Mouse (Mus musculus) forebrain, embryonic 16.5 days (tissue): ENCODE measurements around the gene Diablo. TPM values are rescaled to one million over a fixed set of nuclear protein-coding genes. Genes with fewer than 3 reads are reported as not detected.
"Not testable (repeated sequence)": the region's sequence is repeated elsewhere in the genome, so short reads cannot be mapped to it uniquely, and the experiment has no call there.

Source experiments
- ATAC-seq: fragments of 200-750 bp; cut with Nextera tagmentation; 2 replicates; pipeline ENCODE4 v1.8.0; 2017; ENCODE audit warnings: mild to moderate bottlenecking, moderate library complexity
- H3K27ac ChIP-seq: fragments of 300-500 bp; sonication (generic); 2 replicates; pipeline ENCODE4 v1.5.1; 2014; ENCODE audit warnings: low read length, control low read depth
- H3K27me3 ChIP-seq: fragments of 300-500 bp; sonication (generic); replicated peaks from 2 replicates; pipeline ENCODE4 v1.6.1; 2014; ENCODE audit warnings: low read length; ENCODE audit not compliant: control insufficient read depth, insufficient read depth
- H3K36me3 ChIP-seq: fragments of 300-500 bp; sonication (generic); 2 replicates; pipeline ENCODE4 v1.6.1; 2014; ENCODE audit not compliant: control insufficient read depth, insufficient read depth
- H3K4me1 ChIP-seq: fragments of 300-500 bp; sonication (generic); replicated peaks from 2 replicates; pipeline ENCODE4 v1.6.1; 2014; ENCODE audit warnings: low read length; ENCODE audit not compliant: control insufficient read depth, insufficient read depth
- H3K4me2 ChIP-seq: fragments of 300-500 bp; sonication (generic); 2 replicates; pipeline ENCODE4 v1.6.1; 2014; ENCODE audit warnings: mild to moderate bottlenecking, low read length, control low read depth
- H3K4me3 ChIP-seq: fragments of 300-500 bp; sonication (generic); replicated peaks from 2 replicates; pipeline ENCODE4 v1.5.1; 2014; ENCODE audit warnings: mild to moderate bottlenecking, low read length, control low read depth
- H3K9ac ChIP-seq: fragments of 300-500 bp; sonication (generic); replicated peaks from 2 replicates; pipeline ENCODE4 v1.6.1; 2014; ENCODE audit warnings: low read depth, low read length, control low read depth
- H3K9me3 ChIP-seq: fragments of 300-500 bp; sonication (generic); 2 replicates; pipeline ENCODE4 v1.6.1; 2016; ENCODE audit warnings: low read length; ENCODE audit not compliant: control insufficient read depth
- WGBS: fragments of 180-500 bp; shearing (Covaris S2); extraction: QIAGEN DNeasy Blood & Tissue Kit; methylation state at CpG from one replicate; pipeline ENCODE4 v1.1.7; 2014; 5-methylcytosine and 5-hydroxymethylcytosine counted together
- polyA plus RNA-seq: library from polyadenylated mRNA; unstranded; fragments of >200 nt; fragmentation: Nextera tagmentation; extraction: Ambion mirVana; gene quantifications from 2 replicates; pipeline ENCODE4 v1.2.1, GENCODE M21; 2015

The Diablo gene
- polyA plus RNA-seq, 1 experiment from 2014 or later: 116 TPM

DNA sequence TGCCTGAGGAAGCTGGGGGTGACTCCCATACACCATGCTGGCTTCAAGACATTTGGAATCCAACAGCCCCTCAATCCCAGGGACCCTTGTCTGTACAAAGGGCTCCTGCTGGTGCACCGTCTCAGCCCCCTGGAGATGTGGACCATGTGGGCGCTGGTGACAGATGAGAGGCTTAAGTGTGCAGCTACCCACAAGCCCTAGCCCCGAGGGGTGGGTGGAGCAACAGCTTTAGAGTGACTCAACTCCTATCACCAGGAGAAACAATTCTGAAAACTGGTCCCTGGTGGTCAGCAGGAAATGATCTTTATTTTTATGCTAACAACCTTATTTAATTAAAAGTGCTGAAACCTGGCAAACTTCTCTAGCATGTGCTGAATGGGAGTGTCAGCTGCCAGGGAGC lies 12.6 kb downstream of the Diablo start:
- ATAC-seq, H3K9me3 ChIP-seq, H3K4me3 ChIP-seq, H3K27me3 ChIP-seq, H3K36me3 ChIP-seq, H3K9ac ChIP-seq, H3K4me2 ChIP-seq, H3K27ac ChIP-seq: not testable (repeated sequence)
- peaks cover 17% of the 10 kb centered on the region for H3K4me1 ChIP-seq
- WGBS: 71% methylated on average over 3 of the region's 3 CpGs

DNA sequence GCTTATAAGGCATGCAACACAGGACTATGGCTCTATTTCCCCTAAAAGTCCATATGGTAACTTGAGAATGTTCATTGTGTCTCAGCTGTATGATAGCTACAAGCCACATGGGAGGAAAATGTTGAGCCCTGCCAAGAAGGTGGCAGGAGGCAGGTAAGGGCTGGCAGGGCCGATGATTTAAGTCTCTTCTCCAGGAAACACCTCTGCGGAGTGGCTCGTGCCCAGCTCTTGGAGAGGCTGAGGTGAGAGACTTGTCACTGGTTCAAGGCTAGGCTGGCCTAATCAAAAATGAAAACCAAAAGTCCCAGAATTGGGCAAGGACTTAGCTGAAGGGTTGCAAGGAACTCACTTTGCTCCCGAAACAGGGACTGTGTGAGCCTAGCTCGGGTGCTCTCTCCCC lies 13.8 kb downstream of the Diablo start, which contains the start of gene B3gnt4:
Gene B3gnt4, plus strand, starts transcription at position 301 of the 400 bp plus-strand sequence.
- no peak within 1 kb of the TSS for H3K27ac ChIP-seq
- 89% methylated on average over 5 of the region's 5 CpGs for WGBS
- peak within 1 kb of the TSS; percentile 80; the same call in 1 of the 2 replicates for H3K4me2 ChIP-seq
- peaks cover 17% of the 10 kb centered on the region for H3K4me1 ChIP-seq
- H3K27me3 ChIP-seq: no peaks in the 10 kb centered on the region
- no peak within 1 kb of the TSS; the same call in 1 of the 2 replicates for H3K4me3 ChIP-seq
- no peak for ATAC-seq
- no peak within 1 kb of the TSS for H3K9ac ChIP-seq
- H3K9me3 ChIP-seq: no peaks in the 10 kb centered on the region
- peaks cover 4% of the 10 kb centered on the region; the same call in 1 of the 2 replicates for H3K36me3 ChIP-seq

DNA sequence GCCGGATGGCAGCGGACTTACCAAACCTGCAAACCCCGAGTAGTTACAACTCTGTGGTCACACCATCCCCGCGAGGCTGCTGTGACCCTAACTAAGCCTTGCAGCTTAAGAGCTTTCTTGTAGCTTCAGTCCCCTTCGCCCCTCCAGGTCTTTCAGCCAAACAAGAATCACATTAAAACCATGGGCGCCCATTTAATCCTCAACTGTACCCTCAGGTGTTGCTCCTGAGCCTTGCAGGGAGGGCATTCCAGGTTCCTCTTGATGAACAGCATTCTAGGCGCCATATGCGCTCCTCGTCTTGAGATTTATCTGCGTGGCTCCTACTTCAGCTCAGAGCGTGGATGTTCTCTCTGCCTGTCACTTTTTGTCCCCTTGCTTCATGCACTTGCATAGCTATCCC lies 15.1 kb downstream of the Diablo start:
- Histone ChIP-seq H3K36me3 (peaks cover 4% of the 10 kb centered on the region; the same call in 1 of the 2 replicates), H3K27ac (no peak overlapping the region), H3K9ac (peak overlapping the region; percentile 76), H3K27me3 (no peaks in the 10 kb centered on the region), H3K9me3 (no peaks in the 10 kb centered on the region), H3K4me1 (peaks cover 17% of the 10 kb centered on the region), H3K4me2 (peak overlapping the region; percentile 80), H3K4me3 (peak overlapping the region; percentile 74)
- 6% methylated on average over 11 of the region's 12 CpGs for WGBS
- peak; percentile 15 for ATAC-seq

DNA sequence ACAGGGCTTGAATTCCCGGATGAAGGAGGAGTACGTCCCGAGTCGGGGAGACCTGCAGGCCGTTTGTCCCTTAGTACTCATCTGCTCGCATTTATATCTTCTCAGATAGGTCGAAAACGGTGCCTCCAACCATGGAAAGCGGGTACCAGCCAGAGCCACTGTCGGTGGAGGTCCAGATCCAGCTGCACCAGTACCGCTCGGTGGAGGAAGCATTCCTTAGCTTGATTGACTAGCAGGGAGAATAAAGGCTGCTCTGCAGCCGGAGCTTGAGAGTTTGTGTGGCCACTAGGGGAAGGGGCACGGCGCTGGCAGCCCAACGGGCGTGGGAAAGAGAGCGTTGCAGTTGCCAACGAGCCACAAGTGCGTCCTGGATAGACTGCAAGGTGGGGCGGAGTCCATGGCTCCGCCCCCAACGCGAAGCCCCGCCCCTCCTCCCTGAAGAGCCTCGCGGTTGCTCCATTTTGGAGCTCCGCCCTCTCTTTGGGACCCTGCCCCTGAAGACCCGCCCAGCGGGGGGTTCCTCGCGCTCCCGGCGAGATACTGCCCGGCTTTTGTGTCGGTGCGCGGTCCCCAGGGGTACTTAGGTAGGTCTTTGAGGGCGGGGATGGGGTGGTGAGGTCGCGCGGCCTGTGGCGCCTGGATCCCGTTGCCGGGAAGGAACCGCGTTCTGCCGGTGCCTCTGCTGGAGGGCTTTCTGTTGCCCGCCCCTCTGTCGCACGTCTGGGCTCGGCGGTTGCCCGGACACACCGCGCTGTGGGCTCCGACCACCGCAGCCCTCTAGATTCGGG lies 15.8 kb downstream of the Diablo start:
- peak overlapping the region; percentile 74 for H3K4me3 ChIP-seq
- H3K36me3 ChIP-seq: peaks cover 2% of the 10 kb centered on the region; the same call in 1 of the 2 replicates
- peak overlapping the region; percentile 80 for H3K4me2 ChIP-seq
- ATAC-seq: peak; percentile 94
- under 1% methylated on average over 59 of the region's 59 CpGs for WGBS
- H3K9ac ChIP-seq: peak overlapping the region; percentile 76
- peaks cover 20% of the 10 kb centered on the region for H3K4me1 ChIP-seq
- H3K9me3 ChIP-seq: no peaks in the 10 kb centered on the region
- H3K27me3 ChIP-seq: no peaks in the 10 kb centered on the region
- H3K27ac ChIP-seq: no peak overlapping the region

DNA sequence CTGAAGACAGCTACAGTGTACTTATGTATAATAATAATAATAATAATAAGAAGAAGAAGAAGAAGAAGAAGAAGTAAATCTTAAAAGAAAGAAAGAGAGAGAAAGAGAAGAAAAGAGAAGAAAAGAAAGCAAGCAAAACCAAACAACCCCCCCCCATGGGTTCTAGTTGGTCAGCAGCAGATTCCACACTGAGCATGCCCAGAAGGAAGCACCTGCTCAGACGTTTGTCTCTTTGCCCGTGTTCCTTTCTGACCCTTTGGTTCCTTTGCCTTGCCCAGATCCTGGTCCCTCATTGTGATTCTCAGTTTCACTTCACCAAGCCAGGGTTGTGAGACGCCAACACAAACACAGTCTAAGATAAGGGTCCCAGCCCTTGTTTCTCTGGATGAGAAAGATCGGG lies 22.0 kb downstream of the Diablo start:
- no peak overlapping the region for H3K4me2 ChIP-seq
- 79% methylated on average over 4 of the region's 4 CpGs for WGBS
- no peak for ATAC-seq

DNA sequence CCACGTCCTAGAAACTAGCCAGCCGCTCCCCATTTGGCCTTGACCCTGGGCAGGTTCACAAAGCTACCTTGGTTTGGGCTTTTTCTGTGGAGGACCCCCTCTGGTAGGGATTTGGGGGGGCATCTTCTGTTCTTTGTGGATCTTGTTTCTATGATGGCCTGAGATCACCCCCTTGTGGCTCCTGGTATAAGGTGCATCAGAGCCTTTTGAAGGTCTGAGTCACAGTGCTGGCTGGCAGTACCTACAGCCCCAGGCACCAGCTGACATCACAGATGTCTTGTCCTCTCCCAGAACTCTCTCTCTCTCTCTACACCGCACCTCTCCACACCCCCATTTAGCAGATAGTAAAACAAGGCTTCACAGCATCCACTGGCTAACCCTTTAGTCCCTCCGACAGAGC lies 24.3 kb downstream of the Diablo start:
- Histone ChIP-seq H3K36me3 (no peaks in the 10 kb centered on the region), H3K9me3 (no peaks in the 10 kb centered on the region), H3K4me2 (no peak overlapping the region), H3K9ac (no peak overlapping the region), H3K4me3 (no peak overlapping the region), H3K27me3 (no peaks in the 10 kb centered on the region), H3K27ac (no peak overlapping the region), H3K4me1 (peaks cover 11% of the 10 kb centered on the region)
- ATAC-seq: no peak
- 53% methylated on average over 4 of the region's 4 CpGs for WGBS

More for the DNA sequence above, 22.0 kb downstream of the Diablo start:
- no peak overlapping the region for H3K27ac ChIP-seq
- H3K9ac ChIP-seq: no peak overlapping the region
- no peaks in the 10 kb centered on the region for H3K36me3 ChIP-seq
- no peak overlapping the region for H3K4me3 ChIP-seq
- no peaks in the 10 kb centered on the region for H3K27me3 ChIP-seq
- peaks cover 11% of the 10 kb centered on the region for H3K4me1 ChIP-seq
- no peaks in the 10 kb centered on the region for H3K9me3 ChIP-seq

DNA sequence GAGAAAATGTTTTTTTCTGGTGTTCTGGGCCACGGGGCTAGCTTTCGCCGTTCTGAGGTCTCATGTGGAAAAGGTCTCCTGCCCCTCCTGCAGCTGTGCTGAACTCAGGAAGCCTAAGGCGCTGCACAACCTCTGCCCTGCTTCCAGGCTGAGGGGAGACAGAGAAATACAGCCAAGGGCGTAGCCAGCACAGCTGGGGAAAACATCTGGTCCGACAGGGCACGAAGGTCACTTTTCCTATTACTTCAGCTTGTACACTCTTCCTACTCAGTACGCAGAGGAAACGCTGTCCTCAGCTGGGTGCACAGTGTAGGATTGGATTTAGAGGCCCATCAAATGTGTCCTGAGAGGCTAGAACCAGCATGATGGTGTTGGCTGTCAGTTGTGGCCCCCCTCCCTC lies 34.0 kb downstream of the Diablo start:
- no peak for ATAC-seq
- Histone ChIP-seq H3K9me3 (no peaks in the 10 kb centered on the region), H3K4me2 (no peak overlapping the region), H3K4me1 (peaks cover 7% of the 10 kb centered on the region), H3K4me3 (no peak overlapping the region), H3K27ac (no peak overlapping the region), H3K36me3 (no peaks in the 10 kb centered on the region), H3K9ac (no peak overlapping the region), H3K27me3 (no peaks in the 10 kb centered on the region)
- 77% methylated on average over 9 of the region's 9 CpGs for WGBS

DNA sequence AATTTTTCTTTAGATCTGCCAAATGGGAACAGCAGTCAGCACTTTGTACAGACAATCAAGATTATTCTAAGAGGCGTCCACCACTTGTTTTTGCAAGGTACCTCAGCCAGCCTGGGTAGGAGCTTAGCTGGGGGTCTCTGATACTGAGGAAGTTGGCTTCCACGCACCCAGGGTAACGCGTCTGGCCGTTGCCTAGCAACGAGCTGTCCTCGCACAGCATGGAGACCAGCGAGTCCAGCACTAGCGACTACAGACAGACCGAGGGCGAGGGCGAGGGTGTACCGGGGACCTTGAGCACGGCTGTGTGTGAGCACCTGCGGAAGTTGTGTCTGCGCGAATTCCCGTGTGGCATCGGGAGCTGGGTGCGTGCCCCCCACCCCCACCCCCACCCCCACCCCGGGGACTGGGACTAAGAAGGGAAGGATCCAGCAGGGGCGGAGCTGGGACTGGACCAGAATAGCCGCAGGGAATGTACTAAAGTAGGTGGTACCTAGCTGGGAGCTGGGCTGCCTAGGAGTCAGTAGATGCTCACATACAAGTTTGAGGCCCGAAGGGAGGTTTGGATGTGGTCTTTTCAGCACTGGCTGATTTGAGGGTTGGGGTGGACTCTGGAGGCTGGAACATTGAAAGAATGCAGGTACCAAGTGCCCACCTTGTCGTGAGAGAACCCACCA lies 34.7 kb downstream of the Diablo start, which contains the start of the genes Lrrc43 and Il31:
Gene Lrrc43, plus strand, starts transcription at position 194 of the 674 bp plus-strand sequence.
Gene Il31, minus strand, starts transcription at position 378 of the 674 bp plus-strand sequence.
- Histone ChIP-seq H3K9me3 (no peaks in the 10 kb centered on the region), H3K4me1 (peaks cover 7% of the 10 kb centered on the region), H3K4me3 (peak within 1 kb of the TSS; percentile 18; the same call in 1 of the 2 replicates), H3K27me3 (no peaks in the 10 kb centered on the region), H3K4me2 (peak within 1 kb of the TSS; percentile 46), H3K27ac (no peak within 1 kb of the TSS), H3K36me3 (no peaks in the 10 kb centered on the region), H3K9ac (0 out of 2 replicates have a peak within 1 kb of the TSS, but pooled peaks have one; percentile 19)
- ATAC-seq: no peak
- WGBS: 6% methylated on average over 25 of the region's 25 CpGs

DNA sequence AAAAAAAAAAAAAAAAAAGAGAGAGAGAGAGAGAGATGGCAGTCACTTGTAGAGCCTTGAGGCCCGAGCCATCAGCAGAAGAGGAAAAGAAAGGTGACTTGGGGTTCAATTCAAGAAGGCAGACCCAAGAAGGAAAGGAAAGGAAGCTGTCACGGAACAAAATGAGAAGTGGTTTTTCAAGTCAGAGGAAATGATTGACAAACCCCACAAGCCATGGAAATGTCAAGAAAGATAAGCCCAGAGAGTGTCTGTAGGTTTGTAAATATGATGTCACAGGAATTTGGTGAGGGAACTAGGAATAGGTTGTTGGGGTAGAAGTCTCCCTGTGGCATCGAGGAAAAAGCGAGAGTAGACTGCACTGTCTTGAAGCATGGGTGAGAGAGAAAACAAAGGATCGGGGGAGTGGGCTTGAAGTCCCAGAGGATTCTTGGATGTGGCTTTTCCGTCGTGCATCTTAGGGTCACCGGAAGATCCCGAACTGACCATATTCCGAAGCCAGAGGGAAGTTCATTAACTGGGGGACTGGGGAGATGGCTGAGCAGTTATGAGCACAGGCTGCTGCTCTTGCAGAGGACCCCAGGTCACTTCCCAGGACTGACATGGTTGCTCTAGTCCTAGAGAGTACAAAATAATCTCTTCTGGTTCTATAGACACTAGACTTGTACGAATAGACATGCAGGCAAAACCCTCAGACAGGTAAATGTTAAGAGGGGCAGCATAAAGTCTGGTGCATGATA lies 36.1 kb downstream of the Diablo start:
- Histone ChIP-seq H3K4me3 (no peak overlapping the region), H3K4me2 (no peak overlapping the region), H3K4me1 (peaks cover 7% of the 10 kb centered on the region), H3K36me3 (no peaks in the 10 kb centered on the region), H3K9ac (no peak overlapping the region), H3K27me3 (no peaks in the 10 kb centered on the region), H3K27ac (no peak overlapping the region), H3K9me3 (no peaks in the 10 kb centered on the region)
- no peak for ATAC-seq
- 88% methylated on average over 11 of the region's 11 CpGs for WGBS
